Mouse (Mus musculus): ENCODE results near the gene Ppm1f. TPM values are rescaled to one million over a fixed set of nuclear protein-coding genes. Genes with fewer than 3 reads are reported as not detected.

The Ppm1f gene
- total and polyA plus RNA-seq, 3 experiments = 6.3 to 10.9 (median 10.5) TPM

GRCm38 (mm10) chr16:16902329-16902728, 6.1 kb downstream of the Ppm1f start:
- no peak for TF ChIP-seq GATA2 (IDR thresholded peaks at IDR 0.05; ENCODE audit: borderline replicate concordance, low read depth, low read length)
- no peak for TF ChIP-seq POLR2AphosphoS5 (IDR thresholded peaks at IDR 0.05; ENCODE audit: insufficient replicate concordance, low read depth, low read length)
- TF ChIP-seq TAL1 (conservative IDR thresholded peaks at IDR 0.05; ENCODE audit: low read depth, low read length) = no peak
- no peak for TF ChIP-seq GATA1 (IDR thresholded peaks at IDR 0.05; ENCODE audit: borderline replicate concordance, low read length)
- TF ChIP-seq CTCF (IDR thresholded peaks at IDR 0.05; ENCODE audit: low read depth, low read length) = no peak

GRCm38 (mm10) chr16:16903188-16903587, 6.9 kb downstream of the Ppm1f start:
- no peaks in the 10 kb centered on the region for H3K27me3 ChIP-seq (ENCODE audit: insufficient read depth, low read length)
- no peak overlapping the region for H3K4me3 ChIP-seq (ENCODE audit: low read depth, low read length)
- DNase-seq (ENCODE audit: low spot score) (no peak), ATAC-seq (ENCODE audit: extremely low read depth, insufficient number of reproducible peaks, low FRiP score, poor library complexity, severe bottlenecking) (no peak)
- peaks cover 74% of the 10 kb centered on the region for H3K36me3 ChIP-seq (replicated peaks)
- TF ChIP-seq CTCF (IDR thresholded peaks at IDR 0.05; ENCODE audit: low read depth, low read length) (no peak), GATA1 (IDR thresholded peaks at IDR 0.05; ENCODE audit: borderline replicate concordance, low read length) (no peak), TAL1 (conservative IDR thresholded peaks at IDR 0.05; ENCODE audit: low read depth, low read length) (no peak), GATA2 (IDR thresholded peaks at IDR 0.05; ENCODE audit: borderline replicate concordance, low read depth, low read length) (no peak), POLR2AphosphoS5 (IDR thresholded peaks at IDR 0.05; ENCODE audit: insufficient replicate concordance, low read depth, low read length) (no peak)
- no peaks in the 10 kb centered on the region for H3K9me3 ChIP-seq (replicated peaks)
- peaks cover 10% of the 10 kb centered on the region; the same call in 1 of the 2 replicates for H3K4me1 ChIP-seq (ENCODE audit: insufficient read depth, low read depth, low read length)

More at GRCm38 (mm10) chr16:16902329-16902728, 6.1 kb downstream of the Ppm1f start:
- H3K27me3 ChIP-seq (ENCODE audit: insufficient read depth, low read length) = no peaks in the 10 kb centered on the region
- ATAC-seq (ENCODE audit: extremely low read depth, insufficient number of reproducible peaks, low FRiP score, poor library complexity, severe bottlenecking) (no peak), DNase-seq (ENCODE audit: low spot score) (no peak)
- H3K9me3 ChIP-seq (replicated peaks) = no peaks in the 10 kb centered on the region
- H3K36me3 ChIP-seq (replicated peaks) = peaks cover 66% of the 10 kb centered on the region
- peaks cover 15% of the 10 kb centered on the region for H3K4me1 ChIP-seq (ENCODE audit: insufficient read depth, low read depth, low read length)
- no peak overlapping the region for H3K4me3 ChIP-seq (ENCODE audit: low read depth, low read length)

- Histone ChIP-seq H3K4me3 (ENCODE audit: low read depth, low read length) (no peak overlapping the region), H3K9me3 (replicated peaks) (no peaks in the 10 kb centered on the region), H3K27me3 (ENCODE audit: insufficient read depth, low read length) (no peaks in the 10 kb centered on the region), H3K4me1 (ENCODE audit: insufficient read depth, low read depth, low read length) (peaks cover 5% of the 10 kb centered on the region; the same call in 1 of the 2 replicates), H3K36me3 (replicated peaks) (peaks cover 91% of the 10 kb centered on the region)
- TF ChIP-seq POLR2AphosphoS5 (IDR thresholded peaks at IDR 0.05; ENCODE audit: insufficient replicate concordance, low read depth, low read length) (no peak), CTCF (IDR thresholded peaks at IDR 0.05; ENCODE audit: low read depth, low read length) (no peak), TAL1 (conservative IDR thresholded peaks at IDR 0.05; ENCODE audit: low read depth, low read length) (no peak), GATA2 (IDR thresholded peaks at IDR 0.05; ENCODE audit: borderline replicate concordance, low read depth, low read length) (no peak), GATA1 (IDR thresholded peaks at IDR 0.05; ENCODE audit: borderline replicate concordance, low read length) (no peak)
- ATAC-seq (ENCODE audit: extremely low read depth, insufficient number of reproducible peaks, low FRiP score, poor library complexity, severe bottlenecking) (no peak), DNase-seq (ENCODE audit: low spot score) (no peak)
Observed at GRCm38 (mm10) chr16:16907799-16908198, 11.5 kb downstream of the Ppm1f start.

GRCm38 (mm10) chr16:16911641-16912597, 15.7 kb downstream of the Ppm1f start:
- TF ChIP-seq GATA2 (IDR thresholded peaks at IDR 0.05; ENCODE audit: borderline replicate concordance, low read depth, low read length) (no peak), CTCF (IDR thresholded peaks at IDR 0.05; ENCODE audit: low read depth, low read length) (peak; percentile 98)
- peak; percentile 76 for DNase-seq (ENCODE audit: low spot score)
- peak; percentile 63 for ATAC-seq (ENCODE audit: extremely low read depth, insufficient number of reproducible peaks, low FRiP score, poor library complexity, severe bottlenecking)
- Histone ChIP-seq H3K36me3 (replicated peaks) (peaks cover 96% of the 10 kb centered on the region), H3K4me3 (ENCODE audit: low read depth, low read length) (no peak overlapping the region), H3K27me3 (ENCODE audit: insufficient read depth, low read length) (no peaks in the 10 kb centered on the region), H3K9me3 (replicated peaks) (no peaks in the 10 kb centered on the region), H3K4me1 (ENCODE audit: insufficient read depth, low read depth, low read length) (peaks cover 2% of the 10 kb centered on the region; the same call in 1 of the 2 replicates)

GRCm38 (mm10) chr16:16913440-16913839, 17.2 kb downstream of the Ppm1f start:
- Histone ChIP-seq H3K27me3 (ENCODE audit: insufficient read depth, low read length) (no peaks in the 10 kb centered on the region), H3K36me3 (replicated peaks) (peaks cover 98% of the 10 kb centered on the region), H3K9me3 (replicated peaks) (no peaks in the 10 kb centered on the region), H3K4me1 (ENCODE audit: insufficient read depth, low read depth, low read length) (peaks cover 2% of the 10 kb centered on the region; the same call in 1 of the 2 replicates), H3K4me3 (ENCODE audit: low read depth, low read length) (no peak overlapping the region)
- ATAC-seq (ENCODE audit: extremely low read depth, insufficient number of reproducible peaks, low FRiP score, poor library complexity, severe bottlenecking) (no peak), DNase-seq (ENCODE audit: low spot score) (no peak)
- no peak for TF ChIP-seq POLR2AphosphoS5 (IDR thresholded peaks at IDR 0.05; ENCODE audit: insufficient replicate concordance, low read depth, low read length)
- TF ChIP-seq TAL1 (conservative IDR thresholded peaks at IDR 0.05; ENCODE audit: low read depth, low read length) = no peak
- TF ChIP-seq GATA1 (IDR thresholded peaks at IDR 0.05; ENCODE audit: borderline replicate concordance, low read length) = no peak
- no peak for TF ChIP-seq CTCF (IDR thresholded peaks at IDR 0.05; ENCODE audit: low read depth, low read length)
- no peak for TF ChIP-seq GATA2 (IDR thresholded peaks at IDR 0.05; ENCODE audit: borderline replicate concordance, low read depth, low read length)

- H3K36me3 ChIP-seq (replicated peaks) = peaks cover 93% of the 10 kb centered on the region
- ATAC-seq (ENCODE audit: extremely low read depth, insufficient number of reproducible peaks, low FRiP score, poor library complexity, severe bottlenecking) = no peak
- no peaks in the 10 kb centered on the region for H3K27me3 ChIP-seq (ENCODE audit: insufficient read depth, low read length)
- peaks cover 7% of the 10 kb centered on the region for H3K4me1 ChIP-seq (ENCODE audit: insufficient read depth, low read depth, low read length)
- no peak for DNase-seq (ENCODE audit: low spot score)
- TF ChIP-seq GATA2 (IDR thresholded peaks at IDR 0.05; ENCODE audit: borderline replicate concordance, low read depth, low read length) (no peak), POLR2AphosphoS5 (IDR thresholded peaks at IDR 0.05; ENCODE audit: insufficient replicate concordance, low read depth, low read length) (no peak), CTCF (IDR thresholded peaks at IDR 0.05; ENCODE audit: low read depth, low read length) (no peak), TAL1 (conservative IDR thresholded peaks at IDR 0.05; ENCODE audit: low read depth, low read length) (no peak), GATA1 (IDR thresholded peaks at IDR 0.05; ENCODE audit: borderline replicate concordance, low read length) (no peak)
- H3K4me3 ChIP-seq (ENCODE audit: low read depth, low read length) = no peak overlapping the region
- H3K9me3 ChIP-seq (replicated peaks) = no peaks in the 10 kb centered on the region
Observed at GRCm38 (mm10) chr16:16918441-16919117, 22.3 kb downstream of the Ppm1f start.

Measured in G1E (cell line).